Mouse (Mus musculus) lung, adult 18-20 months (tissue): ENCODE measurements around the gene Fam162a.
"Not testable (repeated sequence)": the region's sequence is repeated elsewhere in the genome, so short reads cannot be mapped to it uniquely, and the experiment has no call there.

Experiments used
- DNase-seq, 2 experiments: peaks; one replicate each; pipeline ENCODE4 v3.0.0; 2022; ENCODE audit warnings: mixed read lengths in 2 of 2

The Fam162a gene

DNA sequence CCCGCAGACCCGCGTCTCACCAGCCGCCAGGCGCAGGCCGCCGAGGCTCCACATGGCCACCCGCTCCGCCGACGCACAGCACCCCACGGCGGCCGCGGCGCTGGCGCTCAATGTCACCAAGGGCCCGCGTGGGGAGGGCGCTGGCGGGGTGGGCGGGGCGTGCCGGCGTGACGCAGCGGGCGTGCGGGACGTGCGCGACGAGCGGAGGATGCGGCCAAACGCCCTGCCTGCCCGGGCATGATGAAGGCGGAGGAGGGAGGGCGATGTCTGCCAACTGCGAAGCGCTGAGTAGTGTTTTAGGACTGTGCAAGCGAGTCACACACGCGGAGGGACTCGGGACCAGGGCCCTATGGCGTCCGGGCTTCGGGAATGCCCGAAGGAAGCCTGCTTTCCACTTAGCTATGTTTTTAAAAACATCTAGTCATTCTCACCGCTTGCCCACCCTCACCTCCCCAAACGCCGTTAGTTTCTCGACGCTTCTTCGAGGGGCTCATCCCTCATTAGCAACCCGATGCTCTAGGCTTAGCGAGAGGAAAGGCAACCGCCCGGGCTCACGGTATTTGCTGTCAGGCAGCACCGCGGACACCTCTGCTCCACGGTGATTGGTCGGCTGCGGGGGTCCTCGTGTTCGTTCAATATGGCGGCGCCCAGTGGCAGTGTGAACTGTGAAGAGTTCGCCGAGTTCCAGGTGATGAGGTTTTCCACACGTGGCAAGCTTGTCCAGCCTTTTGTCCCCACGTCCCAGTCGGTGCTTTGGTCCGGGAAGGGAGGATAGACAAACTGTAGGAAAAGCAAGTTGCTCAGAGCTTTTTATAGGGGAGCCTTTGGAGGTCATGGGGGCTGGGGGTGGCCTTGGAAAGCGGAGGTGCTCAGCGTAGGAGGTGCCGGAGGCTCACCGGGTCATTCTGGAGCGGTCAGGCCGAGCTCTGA is at the start of gene Fam162a, which contains the start of gene Ccdc58:
Gene Fam162a (minus strand): TSS at position 145 of the 930 bp plus-strand sequence.
Gene Ccdc58 (plus strand): TSS at position 236 of the 930 bp plus-strand sequence.
- peak; percentile 91 to 92 for DNase-seq

DNA sequence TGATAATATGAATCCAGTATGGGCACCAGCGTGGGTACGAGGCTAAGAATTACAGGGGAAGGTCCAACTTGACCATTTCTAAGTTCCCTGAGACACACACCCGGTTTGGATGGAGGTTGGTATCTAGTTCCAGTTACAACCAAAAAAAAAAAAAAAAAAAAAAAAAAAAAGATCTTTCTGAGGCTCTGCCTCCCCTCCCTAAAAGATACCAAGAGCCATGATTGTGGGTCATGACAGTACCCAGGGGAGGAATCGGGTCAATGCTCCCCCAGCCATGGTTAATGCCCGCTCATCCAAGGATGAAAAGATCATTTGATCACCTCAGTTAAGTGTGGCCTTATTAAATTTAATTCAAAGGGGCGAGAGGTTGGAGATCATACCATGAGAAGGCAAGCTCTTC is 44.4 kb upstream of the Fam162a start:
- not testable (repeated sequence) for DNase-seq

DNA sequence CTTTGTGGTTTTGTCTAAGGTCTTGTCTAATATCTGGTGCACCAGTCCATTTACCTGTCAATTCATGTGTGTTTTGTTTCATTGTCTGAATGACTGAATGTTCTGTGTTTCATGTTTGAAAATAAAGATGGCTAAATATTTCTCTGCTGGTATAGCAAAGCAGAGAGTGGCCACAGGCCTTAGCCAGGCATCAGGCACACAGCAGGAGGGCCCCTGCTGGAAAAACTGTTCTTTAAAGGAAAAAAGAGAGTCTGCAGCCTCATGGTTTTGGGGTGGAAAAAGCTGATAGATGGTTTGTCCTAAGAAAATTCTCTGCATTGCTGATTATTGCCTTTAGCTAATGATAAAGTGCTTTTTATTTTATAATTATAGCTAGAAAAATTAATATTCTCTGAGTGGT is 40.1 kb upstream of the Fam162a start:
- DNase-seq: not testable (repeated sequence)

DNA sequence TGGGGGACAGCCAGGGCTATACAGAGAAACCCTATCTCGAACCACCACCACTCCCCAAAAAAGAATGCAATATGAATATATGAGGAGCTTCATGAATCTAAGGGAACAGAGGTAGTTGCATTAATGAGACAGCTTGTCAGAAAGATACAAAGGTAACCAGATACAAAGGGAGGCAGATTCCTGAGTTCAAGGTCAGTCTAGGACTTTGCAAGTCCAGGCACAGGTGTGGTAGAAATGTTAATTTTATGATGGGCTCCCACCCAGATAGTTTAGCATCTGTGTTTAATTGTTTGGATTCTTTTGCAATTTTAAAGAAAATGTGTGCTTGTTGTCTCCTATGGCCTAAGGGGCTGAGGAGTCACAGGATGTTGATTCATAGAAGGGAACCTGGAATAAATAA is 30.8 kb upstream of the Fam162a start:
- DNase-seq: no peak

- no peak for DNase-seq
Observed at GRCm38 (mm10) chr16:36101526-36101925, 30.1 kb upstream of the Fam162a start.

GRCm38 (mm10) chr16:36097813-36098499 is 26.6 kb upstream of the Fam162a start:
- DNase-seq: not testable (repeated sequence)

DNA sequence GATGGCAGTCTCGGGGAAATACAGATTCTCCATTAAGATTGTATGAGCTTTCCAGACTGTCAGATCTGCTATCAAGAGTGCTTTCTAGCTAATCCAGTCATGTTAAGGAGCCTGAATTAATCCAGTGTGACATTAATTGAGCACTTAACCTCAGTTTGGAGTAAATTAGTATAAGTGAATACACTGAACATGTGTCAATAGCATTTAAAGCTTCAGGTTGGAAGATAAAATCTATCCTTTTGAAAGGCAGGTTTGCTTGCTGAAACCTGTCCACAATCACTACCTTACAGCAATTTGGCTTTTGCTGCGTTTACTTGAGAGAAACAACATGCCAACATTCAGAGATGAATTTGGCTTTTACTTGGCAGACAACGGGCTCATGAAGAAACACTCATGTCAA is 22.7 kb upstream of the Fam162a start:
- no peak for DNase-seq

DNA sequence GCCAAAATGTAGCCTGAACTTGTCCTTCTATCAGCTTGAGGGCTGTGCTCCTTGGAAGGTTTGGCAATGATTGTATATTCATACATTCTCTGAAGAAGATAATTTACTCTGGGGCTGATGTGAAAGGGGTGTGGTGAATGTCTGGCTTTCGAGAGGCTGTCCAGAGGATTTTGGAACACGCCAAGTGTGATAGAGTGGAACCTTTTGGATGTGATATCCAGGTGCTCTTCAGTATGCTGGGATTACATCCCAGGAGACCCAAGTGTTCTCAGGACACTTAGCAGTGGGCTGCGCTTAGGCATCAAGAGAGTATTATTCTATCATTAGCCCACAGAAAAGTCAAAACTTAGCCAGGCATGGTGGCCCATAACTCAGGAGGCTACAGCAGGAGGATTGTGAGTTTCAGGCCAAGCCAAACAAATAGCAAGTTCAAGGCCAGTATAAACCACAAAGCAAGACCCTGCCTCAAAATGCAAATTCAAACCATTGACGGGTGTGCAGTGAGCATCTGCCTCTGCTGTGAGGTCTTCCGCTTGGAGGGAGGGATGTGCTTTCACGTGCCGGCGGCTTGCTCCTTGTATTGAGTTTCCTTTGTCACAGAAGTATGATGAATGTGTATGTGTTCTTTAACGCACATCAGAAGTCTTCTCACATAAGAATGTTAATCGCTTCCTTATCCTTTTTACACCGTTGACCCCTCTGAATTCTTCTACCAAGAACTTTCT is 19.6 kb upstream of the Fam162a start:
- DNase-seq: no peak

GRCm38 (mm10) chr16:36089850-36090616 is 18.6 kb upstream of the Fam162a start:
- DNase-seq: no peak

DNA sequence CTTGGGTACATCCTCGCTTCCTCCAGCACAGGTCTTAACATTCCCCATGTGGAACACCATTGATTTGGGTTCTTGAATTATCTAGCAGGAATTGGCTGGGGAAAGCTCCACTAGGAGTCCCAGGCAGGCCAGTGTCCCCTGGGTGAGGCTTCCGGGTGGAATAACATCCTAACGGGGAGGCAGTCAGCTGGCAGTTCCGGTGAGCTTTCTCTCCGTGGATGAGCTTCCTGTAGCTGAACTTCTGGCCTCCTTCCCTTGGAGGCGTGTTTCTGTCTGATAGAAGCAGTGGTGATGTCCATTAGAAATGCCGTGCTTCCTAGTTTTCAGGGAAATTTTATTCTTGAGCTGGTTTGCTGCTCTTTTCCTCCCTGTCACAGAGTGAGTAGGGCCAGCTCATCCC is 17.7 kb upstream of the Fam162a start:
- peak in 1 of 2 experiments; percentile 7 for DNase-seq

- DNase-seq: no peak
Observed at GRCm38 (mm10) chr16:36087846-36088245, 16.5 kb upstream of the Fam162a start.

- DNase-seq: no peak
Observed at GRCm38 (mm10) chr16:36079916-36080315, 8.5 kb upstream of the Fam162a start.

DNA sequence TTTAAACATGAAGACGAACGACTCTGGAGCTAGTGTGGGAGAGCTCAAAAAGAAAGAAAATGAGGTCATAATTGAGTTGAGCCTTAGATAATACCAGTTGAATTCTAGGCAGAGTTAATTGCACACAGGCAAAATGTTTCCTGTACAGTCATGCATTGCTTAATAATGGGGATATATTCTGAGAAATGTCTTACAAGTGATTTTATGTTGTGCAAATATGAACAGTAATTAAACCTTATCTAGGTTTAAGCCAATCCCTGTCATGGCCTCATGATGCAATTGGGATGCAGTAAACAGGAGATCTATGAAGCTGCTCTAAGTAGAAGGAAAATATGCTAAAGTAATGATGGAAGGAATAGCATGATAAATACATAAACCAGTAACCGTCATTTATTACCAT is 3.4 kb upstream of the Fam162a start:
- no peak for DNase-seq

- DNase-seq: no peak
Observed at GRCm38 (mm10) chr16:36072410-36073011, 1.1 kb upstream of the Fam162a start.

GRCm38 (mm10) chr16:36071071-36071449 is 334 bp downstream of the Fam162a start:
- DNase-seq: peak in 1 of 2 experiments; percentile 10

GRCm38 (mm10) chr16:36069819-36070575 is 1.4 kb downstream of the Fam162a start:
- no peak for DNase-seq

DNA sequence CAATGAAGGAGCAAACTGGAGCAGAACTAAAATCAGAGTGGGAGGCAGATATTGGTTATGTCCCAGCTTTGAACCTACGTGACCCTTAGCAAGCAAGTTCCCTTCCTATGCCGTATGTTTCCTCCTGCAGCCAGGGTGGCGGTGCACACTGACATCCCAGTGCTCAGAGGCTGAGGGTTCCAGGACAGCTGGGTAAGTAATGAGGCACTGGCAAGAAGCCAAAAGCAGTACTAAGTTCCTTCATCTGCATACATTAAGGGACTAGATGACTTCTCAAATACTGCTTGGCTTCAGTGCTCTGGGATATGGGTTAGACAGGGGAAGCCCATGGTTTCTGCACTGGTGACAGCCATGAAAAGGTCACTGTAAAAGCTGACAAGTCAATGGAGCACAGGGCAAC is 3.0 kb downstream of the Fam162a start:
- DNase-seq: no peak

GRCm38 (mm10) chr16:36067694-36068093 is 3.7 kb downstream of the Fam162a start:
- no peak for DNase-seq

GRCm38 (mm10) chr16:36064904-36065303 is 6.5 kb downstream of the Fam162a start:
- no peak for DNase-seq

DNA sequence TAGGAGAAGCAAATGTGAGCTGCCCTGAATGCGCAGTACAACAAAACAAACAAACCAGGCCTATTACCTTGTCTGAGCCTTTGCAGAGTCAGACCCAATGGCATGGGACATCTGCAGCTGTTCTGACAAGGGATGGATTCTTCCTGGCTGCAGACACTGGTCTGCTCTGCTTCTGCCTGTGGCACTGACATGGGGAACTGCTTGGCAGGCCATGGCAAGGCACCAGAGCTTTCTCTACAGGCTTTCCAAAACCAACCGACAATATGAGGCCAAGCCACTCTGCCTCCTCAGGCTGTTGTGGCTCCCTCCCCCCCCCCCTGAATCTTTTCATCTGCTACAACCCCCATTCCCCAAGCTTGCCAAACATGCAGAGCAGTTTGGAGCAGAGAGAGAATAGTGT is 8.1 kb downstream of the Fam162a start:
- DNase-seq: no peak

- not testable (repeated sequence) for DNase-seq
Observed at GRCm38 (mm10) chr16:36062534-36062933, 8.9 kb downstream of the Fam162a start.
